Mouse (Mus musculus): Measurements from ENCODE around the gene Polg2. TPM values are rescaled to one million over a fixed set of nuclear protein-coding genes. Genes with fewer than 3 reads are reported as not detected.
A peak's percentile ranks its signal among the peaks of the same experiment; 100 is the strongest.
"Not testable (repeated sequence)": the region's sequence is repeated elsewhere in the genome, so short reads cannot be mapped to it uniquely, and the experiment has no call there.

Polg2 gene
- total and polyA plus RNA-seq, 3 experiments = 2.7 to 4.2 (median 3.7) TPM

DNA sequence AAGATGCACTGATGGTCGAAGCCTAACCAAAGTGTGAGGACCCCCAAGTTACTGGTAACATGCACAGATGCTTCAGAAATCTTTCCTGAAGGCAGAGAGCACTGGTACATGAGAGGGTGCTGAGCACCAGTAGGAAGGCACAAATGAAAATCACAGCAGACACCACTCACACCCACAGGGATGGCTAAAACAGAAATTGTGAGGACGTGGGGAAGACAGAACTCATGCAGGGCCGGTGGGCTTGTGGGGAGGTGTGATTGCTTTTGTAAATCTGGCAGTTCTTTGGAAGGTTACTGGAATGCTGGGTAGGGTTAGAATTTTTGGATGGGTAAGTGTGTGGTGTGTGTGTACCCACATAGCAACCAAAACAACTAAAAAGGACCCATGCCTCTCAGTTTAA lies 37.8 kb upstream of the Polg2 start:
- no peak for DNase-seq
- intact Hi-C loops (cut with DNase I) = no loop called here
- Histone ChIP-seq H3K36me3 (ENCODE audit: control insufficient read depth, insufficient read depth, low read length) (peaks cover 13% of the 10 kb centered on the region), H3K9ac (ENCODE audit: low read depth, low read length) (no peak overlapping the region), H3K79me2 (replicated peaks; ENCODE audit: control insufficient read depth, insufficient read depth, low read length) (no peaks in the 10 kb centered on the region), H3K27ac (no peak overlapping the region), H3K4me3 (no peak overlapping the region), H3K27me3 (ENCODE audit: control insufficient read depth, insufficient read depth, low read length) (no peaks in the 10 kb centered on the region), H3K4me1 (ENCODE audit: control insufficient read depth, insufficient read depth, low read length) (peaks cover 6% of the 10 kb centered on the region)
- TF ChIP-seq POLR2A (IDR thresholded peaks at IDR 0.05; ENCODE audit: insufficient read depth, low read depth, low read length) = no peak
- no peak for TF ChIP-seq CTCF (IDR thresholded peaks at IDR 0.05)
- WGBS = 91% methylated on average over 3 of the region's 3 CpGs

DNA sequence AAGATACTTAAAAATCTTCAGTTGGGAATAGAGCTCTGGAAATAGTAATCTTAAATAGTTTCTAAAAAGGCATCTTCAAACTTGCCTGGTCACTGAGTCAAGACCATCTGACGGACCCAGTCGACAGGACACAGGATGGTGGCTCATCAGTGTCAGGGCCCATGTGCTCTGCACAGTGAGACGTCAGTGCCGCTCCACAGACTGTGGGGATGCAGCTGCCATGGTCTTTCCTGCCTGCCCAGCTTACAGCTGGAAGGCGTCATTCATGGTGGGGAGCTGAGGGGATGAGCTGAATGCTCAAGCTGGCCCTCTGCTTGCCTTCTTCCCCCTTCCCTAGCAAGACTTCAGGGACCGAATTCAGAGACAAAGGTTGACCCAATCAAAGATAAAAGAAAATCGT lies 37.0 kb upstream of the Polg2 start:
- no peaks in the 10 kb centered on the region for H3K27me3 ChIP-seq (ENCODE audit: control insufficient read depth, insufficient read depth, low read length)
- H3K79me2 ChIP-seq (replicated peaks; ENCODE audit: control insufficient read depth, insufficient read depth, low read length) = no peaks in the 10 kb centered on the region
- no peak overlapping the region for H3K27ac ChIP-seq
- DNase-seq = no peak
- 72% methylated on average over 7 of the region's 7 CpGs for WGBS
- H3K4me3 ChIP-seq = no peak overlapping the region
- intact Hi-C loops (cut with DNase I) = no loop called here
- peaks cover 4% of the 10 kb centered on the region for H3K4me1 ChIP-seq (ENCODE audit: control insufficient read depth, insufficient read depth, low read length)
- peaks cover 11% of the 10 kb centered on the region for H3K36me3 ChIP-seq (ENCODE audit: control insufficient read depth, insufficient read depth, low read length)
- TF ChIP-seq EP300 (IDR thresholded peaks at IDR 0.05; ENCODE audit: insufficient read depth, low read depth, low read length) (no peak), POLR2A (IDR thresholded peaks at IDR 0.05; ENCODE audit: insufficient read depth, low read depth, low read length) (no peak), CTCF (IDR thresholded peaks at IDR 0.05) (no peak)
- no peak overlapping the region for H3K9ac ChIP-seq (ENCODE audit: low read depth, low read length)

DNA sequence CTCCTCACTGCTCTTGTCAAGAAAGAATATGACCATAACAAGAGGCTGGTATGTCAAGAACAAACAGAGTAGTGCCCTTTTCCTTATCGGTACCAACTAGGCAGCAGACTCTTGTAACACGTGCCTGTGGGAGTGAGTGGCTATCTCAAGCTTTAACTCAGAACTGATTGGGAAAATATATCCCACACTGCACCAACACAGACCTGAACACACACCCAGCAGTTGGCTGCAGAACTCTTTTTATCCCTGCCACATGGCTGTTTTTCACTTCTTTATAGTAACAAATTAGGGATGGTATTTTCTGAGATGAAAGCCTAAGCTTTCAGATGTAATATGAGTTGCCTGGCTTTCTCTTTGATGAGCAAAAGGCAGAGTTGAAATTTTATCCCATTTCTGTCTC lies 36.4 kb upstream of the Polg2 start:
- 73% methylated on average over 2 of the region's 2 CpGs for WGBS
- Histone ChIP-seq H3K4me3 (no peak overlapping the region), H3K4me1 (ENCODE audit: control insufficient read depth, insufficient read depth, low read length) (no peaks in the 10 kb centered on the region; the same call in 1 of the 2 replicates), H3K27ac (no peak overlapping the region), H3K27me3 (ENCODE audit: control insufficient read depth, insufficient read depth, low read length) (no peaks in the 10 kb centered on the region), H3K9ac (ENCODE audit: low read depth, low read length) (no peak overlapping the region), H3K79me2 (replicated peaks; ENCODE audit: control insufficient read depth, insufficient read depth, low read length) (no peaks in the 10 kb centered on the region), H3K36me3 (ENCODE audit: control insufficient read depth, insufficient read depth, low read length) (peaks cover 10% of the 10 kb centered on the region)
- DNase-seq = no peak
- intact Hi-C loops (cut with DNase I) = no loop called here
- TF ChIP-seq CTCF (IDR thresholded peaks at IDR 0.05) = no peak
- TF ChIP-seq EP300 (IDR thresholded peaks at IDR 0.05; ENCODE audit: insufficient read depth, low read depth, low read length) = no peak
- TF ChIP-seq POLR2A (IDR thresholded peaks at IDR 0.05; ENCODE audit: insufficient read depth, low read depth, low read length) = no peak

DNA sequence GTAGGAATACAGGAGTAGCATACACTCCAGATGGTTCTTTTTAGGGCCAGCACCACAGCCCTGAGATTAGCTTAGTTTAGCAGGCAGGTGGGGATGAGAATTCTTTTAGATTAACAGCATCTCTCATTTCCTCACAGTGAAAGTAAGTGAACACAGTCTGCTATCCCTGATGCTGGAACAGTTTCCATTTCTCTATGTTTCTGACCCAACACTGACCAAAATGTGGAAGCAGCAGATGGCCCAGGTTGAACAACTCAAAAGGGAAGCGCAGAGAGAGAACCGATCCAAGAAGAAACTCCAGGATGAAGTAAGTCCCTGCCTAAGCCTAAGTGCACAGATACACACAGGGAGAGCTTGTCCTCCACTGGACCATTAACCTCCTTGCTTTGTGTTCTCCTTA lies 36.0 kb upstream of the Polg2 start:
- H3K27ac ChIP-seq = no peak overlapping the region
- H3K4me3 ChIP-seq = no peak overlapping the region
- DNase-seq = peak in 1 of 2 experiments; percentile 13
- peaks cover 10% of the 10 kb centered on the region for H3K36me3 ChIP-seq (ENCODE audit: control insufficient read depth, insufficient read depth, low read length)
- no peaks in the 10 kb centered on the region for H3K79me2 ChIP-seq (replicated peaks; ENCODE audit: control insufficient read depth, insufficient read depth, low read length)
- TF ChIP-seq EP300 (IDR thresholded peaks at IDR 0.05; ENCODE audit: insufficient read depth, low read depth, low read length) (no peak), POLR2A (IDR thresholded peaks at IDR 0.05; ENCODE audit: insufficient read depth, low read depth, low read length) (no peak), CTCF (IDR thresholded peaks at IDR 0.05) (no peak)
- 82% methylated on average over 2 of the region's 2 CpGs for WGBS
- intact Hi-C loops (cut with DNase I) = no loop called here
- H3K9ac ChIP-seq (ENCODE audit: low read depth, low read length) = no peak overlapping the region
- no peaks in the 10 kb centered on the region for H3K27me3 ChIP-seq (ENCODE audit: control insufficient read depth, insufficient read depth, low read length)
- no peaks in the 10 kb centered on the region; the same call in 1 of the 2 replicates for H3K4me1 ChIP-seq (ENCODE audit: control insufficient read depth, insufficient read depth, low read length)

DNA sequence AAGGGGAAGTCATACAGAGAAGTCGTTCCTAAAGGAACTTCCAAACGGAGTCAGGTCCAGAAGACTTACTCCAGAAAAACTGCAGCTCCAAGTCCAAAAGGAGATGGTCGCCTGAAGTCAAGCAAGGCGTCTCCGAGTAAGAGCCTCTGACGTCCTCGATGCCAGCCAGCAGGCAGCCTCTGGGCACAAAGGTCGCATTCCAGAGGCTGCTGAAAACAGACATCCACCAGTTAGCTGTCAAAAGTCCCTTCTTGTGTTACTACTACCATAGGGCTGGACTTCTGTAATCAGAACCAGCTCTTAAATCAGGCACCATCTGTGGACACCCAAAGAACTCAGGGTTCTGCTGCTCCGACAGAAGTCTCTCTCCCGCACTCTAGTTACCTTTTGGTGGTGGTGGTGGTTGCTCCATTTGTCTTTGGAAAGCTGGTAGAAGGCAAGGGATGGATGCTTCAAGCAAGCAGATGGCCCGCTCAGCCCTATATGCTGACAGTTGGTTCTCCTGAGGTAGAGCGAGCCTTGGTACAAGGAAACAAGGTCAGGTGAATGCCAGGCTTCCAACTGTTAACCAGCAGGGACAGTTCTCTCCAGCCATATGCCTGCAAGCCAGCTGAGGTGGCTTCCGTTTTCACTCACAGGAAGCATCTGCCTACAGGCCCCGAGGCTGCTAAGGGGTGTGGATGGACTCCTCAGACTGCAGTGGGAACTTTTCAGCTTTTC lies 35.4 kb upstream of the Polg2 start:
- no peaks in the 10 kb centered on the region for H3K79me2 ChIP-seq (replicated peaks; ENCODE audit: control insufficient read depth, insufficient read depth, low read length)
- no peak overlapping the region for H3K27ac ChIP-seq
- intact Hi-C loops (cut with DNase I) = no loop called here
- no peak for TF ChIP-seq CTCF (IDR thresholded peaks at IDR 0.05)
- TF ChIP-seq EP300 (IDR thresholded peaks at IDR 0.05; ENCODE audit: insufficient read depth, low read depth, low read length) = no peak
- no peak for TF ChIP-seq POLR2A (IDR thresholded peaks at IDR 0.05; ENCODE audit: insufficient read depth, low read depth, low read length)
- no peaks in the 10 kb centered on the region; the same call in 1 of the 2 replicates for H3K4me1 ChIP-seq (ENCODE audit: control insufficient read depth, insufficient read depth, low read length)
- 75% methylated on average over 14 of the region's 14 CpGs for WGBS
- H3K27me3 ChIP-seq (ENCODE audit: control insufficient read depth, insufficient read depth, low read length) = no peaks in the 10 kb centered on the region
- peak in 1 of 2 experiments; percentile 17 for DNase-seq
- peaks cover 10% of the 10 kb centered on the region for H3K36me3 ChIP-seq (ENCODE audit: control insufficient read depth, insufficient read depth, low read length)
- no peak overlapping the region for H3K9ac ChIP-seq (ENCODE audit: low read depth, low read length)
- no peak overlapping the region for H3K4me3 ChIP-seq

DNA sequence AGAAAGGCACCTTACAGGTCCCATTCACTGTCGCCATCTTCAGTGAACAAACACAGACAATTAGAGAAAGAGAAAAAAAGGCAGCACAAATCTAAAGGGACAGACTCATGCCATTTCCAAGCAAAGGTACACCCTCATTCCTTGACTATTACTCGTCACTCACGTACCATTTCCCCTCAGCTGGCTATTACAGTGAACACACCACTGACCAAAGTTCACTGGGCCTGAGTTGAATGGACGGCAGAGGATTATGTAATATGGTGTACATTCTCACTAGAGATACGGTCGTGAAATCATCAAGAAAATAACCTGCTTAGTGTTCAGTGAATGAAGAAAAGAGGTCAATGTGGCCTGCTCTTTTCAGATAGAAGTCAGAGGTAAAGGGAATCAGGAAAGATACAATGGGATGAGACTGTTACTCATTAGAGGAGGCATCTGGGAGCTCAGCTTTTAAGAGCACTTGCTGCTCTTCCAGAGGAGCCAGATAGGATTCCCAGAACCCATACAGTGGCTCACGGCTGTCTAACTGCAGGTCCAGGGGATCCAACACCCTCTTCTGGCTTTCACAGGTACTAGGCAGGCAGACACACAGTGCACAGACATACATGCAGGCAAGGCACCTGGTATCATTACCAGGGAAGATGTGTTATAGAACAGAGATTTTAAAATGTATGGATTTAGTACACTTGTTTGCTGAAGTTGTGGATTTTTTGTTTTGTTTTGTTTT lies 33.2 kb upstream of the Polg2 start:
- H3K27ac ChIP-seq = no peak overlapping the region
- DNase-seq = peak in 1 of 2 experiments; percentile 4
- TF ChIP-seq EP300 (IDR thresholded peaks at IDR 0.05; ENCODE audit: insufficient read depth, low read depth, low read length) (no peak), POLR2A (IDR thresholded peaks at IDR 0.05; ENCODE audit: insufficient read depth, low read depth, low read length) (no peak), CTCF (IDR thresholded peaks at IDR 0.05) (no peak)
- peaks cover 6% of the 10 kb centered on the region for H3K36me3 ChIP-seq (ENCODE audit: control insufficient read depth, insufficient read depth, low read length)
- no peak overlapping the region for H3K4me3 ChIP-seq
- H3K79me2 ChIP-seq (replicated peaks; ENCODE audit: control insufficient read depth, insufficient read depth, low read length) = no peaks in the 10 kb centered on the region
- H3K27me3 ChIP-seq (ENCODE audit: control insufficient read depth, insufficient read depth, low read length) = no peaks in the 10 kb centered on the region
- H3K4me1 ChIP-seq (ENCODE audit: control insufficient read depth, insufficient read depth, low read length) = no peaks in the 10 kb centered on the region
- no peak overlapping the region for H3K9ac ChIP-seq (ENCODE audit: low read depth, low read length)
- intact Hi-C loops (cut with DNase I) = no loop called here
- WGBS = 92% methylated on average over 7 of the region's 7 CpGs

DNA sequence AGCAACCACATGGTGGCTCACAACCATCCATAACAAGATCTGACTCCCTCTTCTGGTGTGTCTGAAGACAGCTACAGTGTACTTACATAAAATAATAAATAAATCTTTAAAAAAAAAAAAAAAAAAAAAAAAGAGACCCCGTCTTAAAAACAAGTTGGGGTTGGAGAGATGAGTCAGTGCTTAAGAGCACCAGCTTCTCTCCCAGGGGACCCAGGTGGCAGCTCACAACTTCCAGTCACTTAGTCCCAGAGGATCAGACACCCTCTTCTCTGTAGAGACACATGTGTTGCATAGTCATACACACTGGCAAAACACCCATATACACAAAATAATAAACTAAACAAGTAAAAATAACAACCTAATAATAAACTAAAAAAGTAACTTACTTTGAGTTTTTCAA lies 28.1 kb upstream of the Polg2 start:
- DNase-seq; intact Hi-C loops (cut with DNase I); H3K4me3 ChIP-seq; H3K9ac ChIP-seq (ENCODE audit: low read depth, low read length); H3K36me3 ChIP-seq (ENCODE audit: control insufficient read depth, insufficient read depth, low read length); H3K79me2 ChIP-seq (replicated peaks; ENCODE audit: control insufficient read depth, insufficient read depth, low read length); H3K27me3 ChIP-seq (ENCODE audit: control insufficient read depth, insufficient read depth, low read length); H3K4me1 ChIP-seq (ENCODE audit: control insufficient read depth, insufficient read depth, low read length); H3K27ac ChIP-seq: not testable (repeated sequence)
- 56% methylated on average over 1 of the region's 1 CpGs for WGBS

Data from heart, adult 2 months (tissue).